Mouse (Mus musculus) kidney, postnatal 36 days (tissue): ENCODE data around the gene Cenpp.

ENCODE experiments used
- DNase-seq, 2 experiments: peaks; one replicate each; pipeline ENCODE4 v3.0.0; 2021 to 2022; ENCODE audit warnings: mixed read lengths in 2 of 2

Cenpp gene

GRCm38 (mm10) chr13:49507176-49507575 lies 145.4 kb downstream of the Cenpp start:
- no peak for DNase-seq

GRCm38 (mm10) chr13:49505776-49506175 lies 146.8 kb downstream of the Cenpp start:
- DNase-seq: no peak

GRCm38 (mm10) chr13:49504510-49504909 lies 148.1 kb downstream of the Cenpp start, which contains the start of gene Ecm2:
Gene Ecm2 (plus strand): TSS chr13:49504810.
- no peak for DNase-seq

- DNase-seq: no peak
Observed at GRCm38 (mm10) chr13:49492376-49493368, 159.9 kb downstream of the Cenpp start, which contains the start of gene Tes3-ps. Gene Tes3-ps (plus strand): TSS chr13:49493318.

- no peak for DNase-seq
Observed at GRCm38 (mm10) chr13:49485388-49485787, 167.2 kb downstream of the Cenpp start.

- DNase-seq: no peak
Observed at GRCm38 (mm10) chr13:49480551-49480950, 172.0 kb downstream of the Cenpp start.

- DNase-seq: peak; percentile 76 to 88
Observed at GRCm38 (mm10) chr13:49480057-49480456, 172.5 kb downstream of the Cenpp start.

GRCm38 (mm10) chr13:49479399-49479798 lies 173.2 kb downstream of the Cenpp start:
- DNase-seq: no peak

GRCm38 (mm10) chr13:49478851-49479374 lies 173.7 kb downstream of the Cenpp start:
- no peak for DNase-seq

GRCm38 (mm10) chr13:49477887-49478286 lies 174.7 kb downstream of the Cenpp start:
- no peak for DNase-seq

GRCm38 (mm10) chr13:49472676-49473005 lies 179.9 kb downstream of the Cenpp start:
- no peak for DNase-seq

GRCm38 (mm10) chr13:49471981-49472675 lies 180.5 kb downstream of the Cenpp start:
- peak in 1 of 2 experiments; percentile 34 for DNase-seq

GRCm38 (mm10) chr13:49470806-49471205 lies 181.8 kb downstream of the Cenpp start:
- DNase-seq: no peak

- DNase-seq: no peak
Observed at GRCm38 (mm10) chr13:49470319-49470718, 182.3 kb downstream of the Cenpp start.

GRCm38 (mm10) chr13:49469002-49469401 lies 183.6 kb downstream of the Cenpp start:
- DNase-seq: no peak

GRCm38 (mm10) chr13:49467585-49467984 lies 185.0 kb downstream of the Cenpp start:
- no peak for DNase-seq

- DNase-seq: peak in 1 of 2 experiments; percentile 38
Observed at GRCm38 (mm10) chr13:49466393-49467075, 186.1 kb downstream of the Cenpp start.

GRCm38 (mm10) chr13:49465875-49466274 lies 186.7 kb downstream of the Cenpp start:
- no peak for DNase-seq

GRCm38 (mm10) chr13:49462921-49463320 lies 189.7 kb downstream of the Cenpp start:
- DNase-seq: no peak

- DNase-seq: peak; percentile 74 to 88
Observed at GRCm38 (mm10) chr13:49461458-49462132, 191.0 kb downstream of the Cenpp start.

- no peak for DNase-seq
Observed at GRCm38 (mm10) chr13:49460692-49461414, 191.7 kb downstream of the Cenpp start.
